Mouse (Mus musculus): Measurements from ENCODE around the gene Fam114a1. TPM values are rescaled to one million over a fixed set of nuclear protein-coding genes. Genes with fewer than 3 reads are reported as not detected.

Fam114a1 gene
- 7.4 and 8.1 TPM in 2 replicates for polyA plus RNA-seq (2012; rRNA removed)

- H3K27ac ChIP-seq (ENCODE audit: insufficient read depth, low read length), result no peak within 1 kb of the TSS
- 0 out of 2 replicates have a peak, but pooled peaks cover 2% of the 10 kb centered on the region for H3K4me1 ChIP-seq (ENCODE audit: control insufficient read depth, insufficient read depth, low read length)
- TF ChIP-seq CTCF (IDR thresholded peaks at IDR 0.05; ENCODE audit: extremely low read depth, insufficient read depth, low read length) (no peak), POLR2A (IDR thresholded peaks at IDR 0.05; ENCODE audit: extremely low read depth, insufficient read depth, low read length) (no peak)
- H3K4me3 ChIP-seq (ENCODE audit: insufficient read depth, low read length), result peak within 1 kb of the TSS; percentile 58
Measured at GRCm38 (mm10) chr5:64969861-64970771, at the start of gene Fam114a1. Gene Fam114a1, plus strand, starts transcription at chr5:64970071.

- Histone ChIP-seq H3K27ac (ENCODE audit: insufficient read depth, low read length) (no peak overlapping the region), H3K4me3 (ENCODE audit: insufficient read depth, low read length) (no peak overlapping the region), H3K4me1 (ENCODE audit: control insufficient read depth, insufficient read depth, low read length) (no peaks in the 10 kb centered on the region)
- TF ChIP-seq CTCF (IDR thresholded peaks at IDR 0.05; ENCODE audit: extremely low read depth, insufficient read depth, low read length) (no peak), POLR2A (IDR thresholded peaks at IDR 0.05; ENCODE audit: extremely low read depth, insufficient read depth, low read length) (no peak)
Measured at GRCm38 (mm10) chr5:64922891-64923381, 46.9 kb upstream of the Fam114a1 start.

GRCm38 (mm10) chr5:64932215-64932614, 37.7 kb upstream of the Fam114a1 start:
- Histone ChIP-seq H3K4me3 (ENCODE audit: insufficient read depth, low read length) (no peak overlapping the region), H3K27ac (ENCODE audit: insufficient read depth, low read length) (no peak overlapping the region), H3K4me1 (ENCODE audit: control insufficient read depth, insufficient read depth, low read length) (no peaks in the 10 kb centered on the region)
- TF ChIP-seq POLR2A (IDR thresholded peaks at IDR 0.05; ENCODE audit: extremely low read depth, insufficient read depth, low read length) (no peak), CTCF (IDR thresholded peaks at IDR 0.05; ENCODE audit: extremely low read depth, insufficient read depth, low read length) (no peak)

- no peak overlapping the region for H3K27ac ChIP-seq (ENCODE audit: insufficient read depth, low read length)
- TF ChIP-seq POLR2A (IDR thresholded peaks at IDR 0.05; ENCODE audit: extremely low read depth, insufficient read depth, low read length), result no peak
- TF ChIP-seq CTCF (IDR thresholded peaks at IDR 0.05; ENCODE audit: extremely low read depth, insufficient read depth, low read length), result no peak
- no peak overlapping the region for H3K4me3 ChIP-seq (ENCODE audit: insufficient read depth, low read length)
- H3K4me1 ChIP-seq (ENCODE audit: control insufficient read depth, insufficient read depth, low read length), result no peaks in the 10 kb centered on the region
Measured at GRCm38 (mm10) chr5:64932775-64933174, 37.1 kb upstream of the Fam114a1 start.

- no peak overlapping the region for H3K27ac ChIP-seq (ENCODE audit: insufficient read depth, low read length)
- TF ChIP-seq CTCF (IDR thresholded peaks at IDR 0.05; ENCODE audit: extremely low read depth, insufficient read depth, low read length) (no peak), POLR2A (IDR thresholded peaks at IDR 0.05; ENCODE audit: extremely low read depth, insufficient read depth, low read length) (no peak)
- H3K4me1 ChIP-seq (ENCODE audit: control insufficient read depth, insufficient read depth, low read length), result no peaks in the 10 kb centered on the region
- H3K4me3 ChIP-seq (ENCODE audit: insufficient read depth, low read length), result no peak overlapping the region
Measured at GRCm38 (mm10) chr5:64951486-64951885, 18.4 kb upstream of the Fam114a1 start.

GRCm38 (mm10) chr5:64954931-64955330, 14.9 kb upstream of the Fam114a1 start:
- no peaks in the 10 kb centered on the region for H3K4me1 ChIP-seq (ENCODE audit: control insufficient read depth, insufficient read depth, low read length)
- H3K4me3 ChIP-seq (ENCODE audit: insufficient read depth, low read length), result no peak overlapping the region
- no peak for TF ChIP-seq POLR2A (IDR thresholded peaks at IDR 0.05; ENCODE audit: extremely low read depth, insufficient read depth, low read length)
- no peak for TF ChIP-seq CTCF (IDR thresholded peaks at IDR 0.05; ENCODE audit: extremely low read depth, insufficient read depth, low read length)
- H3K27ac ChIP-seq (ENCODE audit: insufficient read depth, low read length), result no peak overlapping the region

- Histone ChIP-seq H3K4me1 (ENCODE audit: control insufficient read depth, insufficient read depth, low read length) (no peaks in the 10 kb centered on the region), H3K27ac (ENCODE audit: insufficient read depth, low read length) (0 out of 2 replicates have a peak overlapping the region, but pooled peaks have one; percentile 35), H3K4me3 (ENCODE audit: insufficient read depth, low read length) (peak overlapping the region; percentile 28; the same call in 1 of the 2 replicates)
- no peak for TF ChIP-seq POLR2A (IDR thresholded peaks at IDR 0.05; ENCODE audit: extremely low read depth, insufficient read depth, low read length)
- no peak for TF ChIP-seq CTCF (IDR thresholded peaks at IDR 0.05; ENCODE audit: extremely low read depth, insufficient read depth, low read length)
Measured at GRCm38 (mm10) chr5:64958991-64959842, 10.7 kb upstream of the Fam114a1 start.

- TF ChIP-seq CTCF (IDR thresholded peaks at IDR 0.05; ENCODE audit: extremely low read depth, insufficient read depth, low read length) (no peak), POLR2A (IDR thresholded peaks at IDR 0.05; ENCODE audit: extremely low read depth, insufficient read depth, low read length) (no peak)
Measured at GRCm38 (mm10) chr5:64959843-64960230, 10.0 kb upstream of the Fam114a1 start, which contains the start of gene Tlr6. Gene Tlr6, minus strand, starts transcription at chr5:64960097.

GRCm38 (mm10) chr5:64960857-64961391, 8.9 kb upstream of the Fam114a1 start:
- TF ChIP-seq POLR2A (IDR thresholded peaks at IDR 0.05; ENCODE audit: extremely low read depth, insufficient read depth, low read length) (no peak), CTCF (IDR thresholded peaks at IDR 0.05; ENCODE audit: extremely low read depth, insufficient read depth, low read length) (no peak)
- no peaks in the 10 kb centered on the region for H3K4me1 ChIP-seq (ENCODE audit: control insufficient read depth, insufficient read depth, low read length)
- no peak overlapping the region for H3K27ac ChIP-seq (ENCODE audit: insufficient read depth, low read length)
- no peak overlapping the region for H3K4me3 ChIP-seq (ENCODE audit: insufficient read depth, low read length)

More at GRCm38 (mm10) chr5:64959843-64960230, 10.0 kb upstream of the Fam114a1 start, which contains the start of gene Tlr6:
- H3K4me3 ChIP-seq (ENCODE audit: insufficient read depth, low read length), result peak within 1 kb of the TSS; percentile 28; the same call in 1 of the 2 replicates
- H3K27ac ChIP-seq (ENCODE audit: insufficient read depth, low read length), result 0 out of 2 replicates have a peak within 1 kb of the TSS, but pooled peaks have one; percentile 35
- no peaks in the 10 kb centered on the region for H3K4me1 ChIP-seq (ENCODE audit: control insufficient read depth, insufficient read depth, low read length)
